Mouse (Mus musculus): ENCODE results near the gene Syt1. TPM values are rescaled to one million over a fixed set of nuclear protein-coding genes. Genes with fewer than 3 reads are reported as not detected.

The Syt1 gene
- polyA plus RNA-seq, 1 experiment from 2014 or later: 0.12 TPM

DNA sequence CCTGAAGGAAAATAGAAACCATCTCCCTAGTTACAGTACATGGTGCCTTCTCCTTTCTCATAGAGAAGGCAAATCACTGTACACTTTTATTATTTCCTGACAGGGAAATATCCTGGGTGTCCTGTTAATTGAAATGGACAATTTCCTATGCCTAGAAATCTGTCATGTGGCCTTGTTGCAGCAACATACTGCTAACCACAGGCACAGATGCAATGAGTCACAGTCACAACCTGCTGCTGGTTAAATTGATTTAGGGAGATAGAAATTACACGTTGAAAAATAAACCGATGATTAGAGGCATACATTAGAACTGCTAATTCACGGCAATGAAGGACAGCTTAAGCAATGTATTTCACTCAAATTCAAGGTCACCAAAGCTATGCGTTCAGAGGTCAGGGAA is 158.0 kb downstream of the Syt1 start:
- Histone ChIP-seq H3K9ac (replicated peaks; ENCODE audit: low read depth) (no peak overlapping the region), H3K36me3 (ENCODE audit: insufficient read depth, low read length) (no peaks in the 10 kb centered on the region), H3K4me2 (replicated peaks; ENCODE audit: low read depth, low read length) (no peak overlapping the region), H3K4me3 (ENCODE audit: low read depth, low read length) (no peak overlapping the region), H3K27ac (ENCODE audit: low read length) (no peak overlapping the region), H3K9me3 (ENCODE audit: low read length) (no peaks in the 10 kb centered on the region), H3K27me3 (replicated peaks; ENCODE audit: insufficient read depth, low read length) (no peaks in the 10 kb centered on the region), H3K4me1 (ENCODE audit: insufficient read depth, low read depth, low read length) (no peaks in the 10 kb centered on the region)
- TF ChIP-seq CTCF (IDR thresholded peaks at IDR 0.05): no peak
- TF ChIP-seq EP300 (IDR thresholded peaks at IDR 0.05): no peak
- WGBS: 73% methylated on average over 4 of the region's 4 CpGs
- ATAC-seq (no peak), DNase-seq (ENCODE audit: low spot score) (no peak)

DNA sequence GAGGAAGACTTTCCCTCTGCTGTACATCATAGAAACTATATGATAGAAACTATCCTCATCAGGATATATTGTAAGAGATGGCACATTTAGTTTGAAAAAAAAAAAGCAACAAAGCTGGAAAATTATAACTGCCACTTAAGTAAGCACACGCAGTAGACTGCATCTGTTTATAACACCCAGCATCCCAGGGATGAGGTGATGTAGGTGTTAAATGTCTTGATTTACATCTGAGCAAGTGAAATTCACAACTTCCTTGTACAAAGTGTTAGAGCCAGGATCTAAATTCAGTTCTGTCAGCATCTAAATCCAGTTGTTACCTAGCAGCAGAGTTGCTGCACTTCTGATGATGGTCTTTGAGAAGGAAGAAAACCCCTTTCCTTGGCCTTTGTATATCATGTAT is 173.3 kb downstream of the Syt1 start:
- DNase-seq (ENCODE audit: low spot score) (no peak), ATAC-seq (no peak)

DNA sequence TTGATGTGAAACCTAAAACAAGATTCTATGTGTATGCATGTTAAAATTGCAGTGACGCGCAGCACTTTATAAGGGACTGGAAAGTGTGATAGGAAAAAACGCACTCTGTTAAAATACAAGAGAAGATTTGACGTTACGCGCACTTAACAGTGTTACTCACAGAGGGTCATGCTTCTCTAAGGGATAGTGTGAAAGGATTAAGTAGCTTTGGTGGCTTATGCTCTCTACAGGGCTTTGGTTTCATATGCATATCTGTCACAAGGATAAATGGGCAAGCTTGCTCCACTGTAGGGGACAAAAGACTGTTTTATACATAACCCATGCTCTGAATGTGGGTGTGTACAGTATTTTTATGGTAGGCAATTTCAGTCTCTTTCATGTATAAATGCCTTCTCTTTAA is 178.5 kb downstream of the Syt1 start:
- no peak overlapping the region for H3K4me2 ChIP-seq (replicated peaks; ENCODE audit: low read depth, low read length)
- no peak overlapping the region for H3K9ac ChIP-seq (replicated peaks; ENCODE audit: low read depth)
- H3K27me3 ChIP-seq (replicated peaks; ENCODE audit: insufficient read depth, low read length): no peaks in the 10 kb centered on the region
- DNase-seq (ENCODE audit: low spot score) (no peak), ATAC-seq (no peak)
- no peaks in the 10 kb centered on the region for H3K9me3 ChIP-seq (ENCODE audit: low read length)
- 89% methylated on average over 6 of the region's 6 CpGs for WGBS
- H3K36me3 ChIP-seq (ENCODE audit: insufficient read depth, low read length): no peaks in the 10 kb centered on the region
- no peaks in the 10 kb centered on the region for H3K4me1 ChIP-seq (ENCODE audit: insufficient read depth, low read depth, low read length)
- no peak overlapping the region for H3K4me3 ChIP-seq (ENCODE audit: low read depth, low read length)
- H3K27ac ChIP-seq (ENCODE audit: low read length): no peak overlapping the region
- TF ChIP-seq CTCF (IDR thresholded peaks at IDR 0.05) (no peak), EP300 (IDR thresholded peaks at IDR 0.05) (no peak)

More for the DNA sequence above, 173.3 kb downstream of the Syt1 start:
- H3K4me1 ChIP-seq (ENCODE audit: insufficient read depth, low read depth, low read length): no peaks in the 10 kb centered on the region
- H3K4me2 ChIP-seq (replicated peaks; ENCODE audit: low read depth, low read length): no peak overlapping the region
- H3K27me3 ChIP-seq (replicated peaks; ENCODE audit: insufficient read depth, low read length): no peaks in the 10 kb centered on the region
- TF ChIP-seq CTCF (IDR thresholded peaks at IDR 0.05): no peak
- TF ChIP-seq EP300 (IDR thresholded peaks at IDR 0.05): no peak
- no peak overlapping the region for H3K27ac ChIP-seq (ENCODE audit: low read length)
- H3K9ac ChIP-seq (replicated peaks; ENCODE audit: low read depth): no peak overlapping the region
- H3K9me3 ChIP-seq (ENCODE audit: low read length): no peaks in the 10 kb centered on the region
- H3K4me3 ChIP-seq (ENCODE audit: low read depth, low read length): no peak overlapping the region
- no peaks in the 10 kb centered on the region for H3K36me3 ChIP-seq (ENCODE audit: insufficient read depth, low read length)
- 86% methylated on average over 1 of the region's 1 CpGs for WGBS

DNA sequence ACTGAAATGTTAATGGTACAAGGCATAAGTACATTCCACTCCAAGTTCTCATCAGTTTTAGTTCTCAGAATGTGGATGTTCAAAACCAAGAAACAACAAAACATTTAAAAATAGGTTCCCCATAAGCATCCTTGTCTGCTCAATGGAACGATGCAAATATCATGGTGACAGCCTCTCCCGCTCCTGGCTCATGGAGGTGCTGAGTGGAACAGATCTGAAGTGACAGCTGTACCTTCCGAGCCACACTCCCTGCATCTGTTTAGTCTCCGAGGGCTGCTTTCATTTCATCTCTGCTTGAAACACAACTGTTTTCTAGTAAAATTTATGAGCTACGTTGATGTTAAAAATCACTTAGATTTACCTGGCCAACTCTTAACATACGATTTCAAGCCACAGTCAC is 179.0 kb downstream of the Syt1 start:
- Histone ChIP-seq H3K4me3 (ENCODE audit: low read depth, low read length) (no peak overlapping the region), H3K9me3 (ENCODE audit: low read length) (no peaks in the 10 kb centered on the region), H3K9ac (replicated peaks; ENCODE audit: low read depth) (no peak overlapping the region), H3K27me3 (replicated peaks; ENCODE audit: insufficient read depth, low read length) (no peaks in the 10 kb centered on the region), H3K27ac (ENCODE audit: low read length) (no peak overlapping the region), H3K4me1 (ENCODE audit: insufficient read depth, low read depth, low read length) (no peaks in the 10 kb centered on the region), H3K36me3 (ENCODE audit: insufficient read depth, low read length) (no peaks in the 10 kb centered on the region), H3K4me2 (replicated peaks; ENCODE audit: low read depth, low read length) (no peak overlapping the region)
- ATAC-seq (no peak), DNase-seq (ENCODE audit: low spot score) (no peak)
- no peak for TF ChIP-seq CTCF (IDR thresholded peaks at IDR 0.05)
- TF ChIP-seq EP300 (IDR thresholded peaks at IDR 0.05): no peak
- 82% methylated on average over 6 of the region's 6 CpGs for WGBS

DNA sequence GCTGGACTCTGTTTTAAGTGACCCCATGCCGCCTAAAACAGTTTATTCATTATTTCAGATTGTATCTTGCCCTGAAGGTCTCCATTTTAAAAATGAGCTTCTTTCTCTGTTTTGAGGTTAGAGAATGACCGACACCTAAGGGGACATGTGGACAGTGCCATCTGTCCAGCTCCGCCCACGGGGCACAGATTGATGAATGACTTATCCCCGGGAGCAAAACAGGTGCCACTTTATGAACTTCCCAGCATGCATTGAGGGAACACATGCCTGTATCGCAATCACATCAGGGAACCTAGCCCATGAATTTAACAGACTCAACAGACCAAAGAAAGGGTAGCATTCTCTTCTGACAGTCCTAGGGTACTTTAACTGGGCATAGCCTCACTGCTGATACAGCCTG is 188.5 kb downstream of the Syt1 start:
- Histone ChIP-seq H3K4me1 (ENCODE audit: insufficient read depth, low read depth, low read length) (no peaks in the 10 kb centered on the region), H3K4me3 (ENCODE audit: low read depth, low read length) (no peak overlapping the region), H3K36me3 (ENCODE audit: insufficient read depth, low read length) (no peaks in the 10 kb centered on the region), H3K9me3 (ENCODE audit: low read length) (no peaks in the 10 kb centered on the region), H3K27ac (ENCODE audit: low read length) (no peak overlapping the region), H3K27me3 (replicated peaks; ENCODE audit: insufficient read depth, low read length) (no peaks in the 10 kb centered on the region), H3K4me2 (replicated peaks; ENCODE audit: low read depth, low read length) (no peak overlapping the region), H3K9ac (replicated peaks; ENCODE audit: low read depth) (no peak overlapping the region)
- DNase-seq (ENCODE audit: low spot score) (no peak), ATAC-seq (no peak)
- 88% methylated on average over 6 of the region's 6 CpGs for WGBS
- TF ChIP-seq CTCF (IDR thresholded peaks at IDR 0.05) (no peak), EP300 (IDR thresholded peaks at IDR 0.05) (no peak)

DNA sequence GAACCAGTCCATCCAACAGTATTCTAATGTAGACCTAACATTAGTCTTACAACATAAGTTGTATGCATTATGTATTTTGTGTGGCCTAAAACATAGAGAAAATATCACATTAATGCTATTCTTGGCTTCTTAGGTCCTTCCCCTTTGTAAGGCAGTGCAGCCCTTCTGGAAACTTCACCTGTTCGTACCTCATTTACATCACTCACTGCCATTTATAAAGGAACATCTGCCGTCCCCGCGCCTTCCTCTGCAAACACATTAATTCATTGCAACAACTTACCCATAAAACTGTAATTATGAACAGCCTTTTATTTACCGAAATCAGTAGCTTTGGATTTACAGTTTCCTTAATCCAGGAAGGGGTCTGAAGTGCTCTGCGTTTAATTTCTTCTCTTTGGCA is 195.4 kb downstream of the Syt1 start:
- Histone ChIP-seq H3K27me3 (replicated peaks; ENCODE audit: insufficient read depth, low read length) (no peaks in the 10 kb centered on the region), H3K9me3 (ENCODE audit: low read length) (no peaks in the 10 kb centered on the region), H3K4me1 (ENCODE audit: insufficient read depth, low read depth, low read length) (no peaks in the 10 kb centered on the region), H3K4me3 (ENCODE audit: low read depth, low read length) (no peak overlapping the region), H3K27ac (ENCODE audit: low read length) (no peak overlapping the region), H3K4me2 (replicated peaks; ENCODE audit: low read depth, low read length) (no peak overlapping the region), H3K36me3 (ENCODE audit: insufficient read depth, low read length) (no peaks in the 10 kb centered on the region), H3K9ac (replicated peaks; ENCODE audit: low read depth) (no peak overlapping the region)
- 83% methylated on average over 6 of the region's 6 CpGs for WGBS
- DNase-seq (ENCODE audit: low spot score) (no peak), ATAC-seq (no peak)
- TF ChIP-seq CTCF (IDR thresholded peaks at IDR 0.05): no peak
- TF ChIP-seq EP300 (IDR thresholded peaks at IDR 0.05): no peak

DNA sequence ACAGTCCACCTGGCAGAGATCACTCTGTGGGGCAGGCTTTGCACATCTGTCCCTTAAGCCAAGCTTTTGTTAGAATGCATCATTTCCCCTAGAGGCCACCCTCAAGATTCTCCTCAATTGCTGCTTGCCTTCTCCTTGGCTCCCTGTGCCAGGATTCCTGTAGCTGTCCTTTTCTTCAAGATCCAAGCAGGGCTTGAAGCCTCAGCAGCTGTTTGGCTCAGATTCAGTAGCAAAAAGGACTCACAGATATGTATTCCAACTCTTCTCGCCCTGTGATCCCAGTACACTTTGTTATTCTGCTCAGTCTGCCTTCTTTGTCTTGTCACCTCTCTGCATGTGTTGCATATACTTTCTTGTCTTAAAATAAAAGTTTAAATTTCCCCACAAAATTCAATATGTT is 206.4 kb downstream of the Syt1 start:
- 58% methylated on average over 1 of the region's 1 CpGs for WGBS
- Histone ChIP-seq H3K4me3 (ENCODE audit: low read depth, low read length) (no peak overlapping the region), H3K4me2 (replicated peaks; ENCODE audit: low read depth, low read length) (no peak overlapping the region), H3K9ac (replicated peaks; ENCODE audit: low read depth) (no peak overlapping the region), H3K9me3 (ENCODE audit: low read length) (no peaks in the 10 kb centered on the region), H3K4me1 (ENCODE audit: insufficient read depth, low read depth, low read length) (no peaks in the 10 kb centered on the region), H3K36me3 (ENCODE audit: insufficient read depth, low read length) (no peaks in the 10 kb centered on the region), H3K27me3 (replicated peaks; ENCODE audit: insufficient read depth, low read length) (no peaks in the 10 kb centered on the region), H3K27ac (ENCODE audit: low read length) (no peak overlapping the region)
- no peak for DNase-seq (ENCODE audit: low spot score)
- ATAC-seq: no peak
- TF ChIP-seq CTCF (IDR thresholded peaks at IDR 0.05): no peak
- no peak for TF ChIP-seq EP300 (IDR thresholded peaks at IDR 0.05)
